Mouse (Mus musculus) kidney, embryonic 14.5 days (tissue): Measurements from ENCODE around the gene Apba3. TPM values are rescaled to one million over a fixed set of nuclear protein-coding genes. Genes with fewer than 3 reads are reported as not detected.

Source experiments
- ATAC-seq: fragments of 200-750 bp; cut with Nextera tagmentation; 2 replicates; pipeline ENCODE4 v1.8.0; 2017; ENCODE audit warnings: moderate number of reproducible peaks, mild to moderate bottlenecking, moderate TSS enrichment, moderate library complexity; ENCODE audit not compliant: low FRiP score, low TSS enrichment
- H3K27ac ChIP-seq: fragments of 300-500 bp; sonication (generic); 2 replicates; pipeline ENCODE4 v1.5.1; 2014; ENCODE audit warnings: low read depth, mild to moderate bottlenecking, low read length, moderate library complexity, mixed read lengths
- H3K27me3 ChIP-seq: fragments of 300-500 bp; sonication (generic); 2 replicates; pipeline ENCODE4 v1.6.1; 2014; ENCODE audit warnings: mild to moderate bottlenecking, low read length; ENCODE audit not compliant: control insufficient read depth, insufficient read depth
- H3K36me3 ChIP-seq: fragments of 300-500 bp; sonication (generic); 2 replicates; pipeline ENCODE4 v1.6.1; 2014; ENCODE audit warnings: low read length, mixed read lengths; ENCODE audit not compliant: control insufficient read depth, insufficient read depth
- H3K4me1 ChIP-seq: fragments of 300-500 bp; sonication (generic); 2 replicates; pipeline ENCODE4 v1.6.1; 2014; ENCODE audit warnings: low read length, mixed read lengths; ENCODE audit not compliant: control insufficient read depth, insufficient read depth
- H3K4me2 ChIP-seq: fragments of 300-500 bp; sonication (generic); replicated peaks from 2 replicates; pipeline ENCODE4 v1.6.1; 2014; ENCODE audit warnings: low read depth, mild to moderate bottlenecking, low read length
- H3K4me3 ChIP-seq: fragments of 300-500 bp; sonication (generic); 2 replicates; pipeline ENCODE4 v1.5.1; 2014; ENCODE audit warnings: mild to moderate bottlenecking, low read length
- H3K9ac ChIP-seq: fragments of 300-500 bp; sonication (generic); 2 replicates; pipeline ENCODE4 v1.6.1; 2014; ENCODE audit warnings: low read depth, mild to moderate bottlenecking, low read length, moderate library complexity
- H3K9me3 ChIP-seq: fragments of 300-500 bp; sonication (generic); 2 replicates; pipeline ENCODE4 v1.6.1; 2016; ENCODE audit warnings: low read length; ENCODE audit not compliant: control insufficient read depth
- WGBS: fragments of 180-500 bp; shearing (Covaris S2); extraction: QIAGEN DNeasy Blood & Tissue Kit; methylation state at CpG from one replicate; pipeline ENCODE4 v1.1.7; 2014; 5-methylcytosine and 5-hydroxymethylcytosine counted together
- polyA plus RNA-seq: library from polyadenylated mRNA; unstranded; fragments of >200 nt; fragmentation: Nextera tagmentation; extraction: Ambion mirVana; gene quantifications from 2 replicates; pipeline ENCODE4 v1.2.1, GENCODE M21; 2014

The Apba3 gene
- polyA plus RNA-seq, 1 experiment from 2014 or later = 51.4 TPM

GRCm38 (mm10) chr10:81265540-81265939 is 1.2 kb upstream of the Apba3 start:
- no peak for ATAC-seq
- H3K9me3 ChIP-seq = peaks cover 2% of the 10 kb centered on the region; the same call in 1 of the 2 replicates
- no peak overlapping the region for H3K27ac ChIP-seq
- peaks cover 19% of the 10 kb centered on the region; the same call in 1 of the 2 replicates for H3K4me1 ChIP-seq
- WGBS = 98% methylated on average over 8 of the region's 8 CpGs
- peak overlapping the region; percentile 85; the same call in 1 of the 2 replicates for H3K9ac ChIP-seq
- peaks cover 38% of the 10 kb centered on the region for H3K36me3 ChIP-seq
- H3K27me3 ChIP-seq = no peaks in the 10 kb centered on the region
- peak overlapping the region; percentile 73 for H3K4me3 ChIP-seq
- H3K4me2 ChIP-seq = peak overlapping the region; percentile 75

GRCm38 (mm10) chr10:81268056-81268455 is 1.3 kb downstream of the Apba3 start:
- under 1% methylated on average over 23 of the region's 23 CpGs for WGBS
- H3K4me2 ChIP-seq = peak overlapping the region; percentile 91
- no peaks in the 10 kb centered on the region for H3K27me3 ChIP-seq
- ATAC-seq = peak; percentile 50; the same call in 1 of the 2 replicates
- peak overlapping the region; percentile 89 for H3K9ac ChIP-seq
- peaks cover 50% of the 10 kb centered on the region for H3K36me3 ChIP-seq
- H3K27ac ChIP-seq = no peak overlapping the region
- peaks cover 19% of the 10 kb centered on the region; the same call in 1 of the 2 replicates for H3K4me1 ChIP-seq
- H3K4me3 ChIP-seq = peak overlapping the region; percentile 79
- no peaks in the 10 kb centered on the region for H3K9me3 ChIP-seq

- ATAC-seq = no peak
- H3K4me1 ChIP-seq = peaks cover 19% of the 10 kb centered on the region; the same call in 1 of the 2 replicates
- H3K27ac ChIP-seq = no peak overlapping the region
- peaks cover 51% of the 10 kb centered on the region for H3K36me3 ChIP-seq
- WGBS = 82% methylated on average over 16 of the region's 16 CpGs
- peak overlapping the region; percentile 89 for H3K9ac ChIP-seq
- no peaks in the 10 kb centered on the region for H3K9me3 ChIP-seq
- peak overlapping the region; percentile 91 for H3K4me2 ChIP-seq
- H3K27me3 ChIP-seq = no peaks in the 10 kb centered on the region
- peak overlapping the region; percentile 79 for H3K4me3 ChIP-seq
Observed at GRCm38 (mm10) chr10:81268643-81269412, 2.1 kb downstream of the Apba3 start.

GRCm38 (mm10) chr10:81272356-81272755 is 5.6 kb downstream of the Apba3 start:
- H3K9ac ChIP-seq = no peak overlapping the region
- H3K27ac ChIP-seq = no peak overlapping the region
- ATAC-seq = no peak
- peaks cover 10% of the 10 kb centered on the region; the same call in 1 of the 2 replicates for H3K4me1 ChIP-seq
- WGBS = 94% methylated on average over 21 of the region's 21 CpGs
- H3K36me3 ChIP-seq = peaks cover 33% of the 10 kb centered on the region
- H3K27me3 ChIP-seq = no peaks in the 10 kb centered on the region
- no peak overlapping the region for H3K4me2 ChIP-seq
- no peaks in the 10 kb centered on the region for H3K9me3 ChIP-seq
- H3K4me3 ChIP-seq = no peak overlapping the region

- WGBS = 94% methylated on average over 19 of the region's 19 CpGs
- H3K36me3 ChIP-seq = peaks cover 33% of the 10 kb centered on the region
- H3K4me1 ChIP-seq = peaks cover 5% of the 10 kb centered on the region; the same call in 1 of the 2 replicates
- H3K4me3 ChIP-seq = no peak overlapping the region
- no peaks in the 10 kb centered on the region for H3K9me3 ChIP-seq
- no peak overlapping the region for H3K27ac ChIP-seq
- H3K4me2 ChIP-seq = no peak overlapping the region
- no peaks in the 10 kb centered on the region for H3K27me3 ChIP-seq
- ATAC-seq = no peak
- no peak overlapping the region for H3K9ac ChIP-seq
Observed at GRCm38 (mm10) chr10:81273842-81274241, 7.1 kb downstream of the Apba3 start.

GRCm38 (mm10) chr10:81277676-81278075 is 10.9 kb downstream of the Apba3 start:
- H3K4me3 ChIP-seq = no peak overlapping the region
- peaks cover 10% of the 10 kb centered on the region for H3K36me3 ChIP-seq
- no peak overlapping the region for H3K27ac ChIP-seq
- 83% methylated on average over 22 of the region's 22 CpGs for WGBS
- H3K9ac ChIP-seq = no peak overlapping the region
- H3K4me2 ChIP-seq = no peak overlapping the region
- H3K9me3 ChIP-seq = no peaks in the 10 kb centered on the region
- no peak for ATAC-seq
- no peaks in the 10 kb centered on the region for H3K27me3 ChIP-seq
- H3K4me1 ChIP-seq = no peaks in the 10 kb centered on the region

GRCm38 (mm10) chr10:81279496-81279895 is 12.7 kb downstream of the Apba3 start:
- peaks cover 13% of the 10 kb centered on the region for H3K27me3 ChIP-seq

GRCm38 (mm10) chr10:81284189-81284588 is 17.4 kb downstream of the Apba3 start:
- H3K27me3 ChIP-seq = peaks cover 24% of the 10 kb centered on the region
- H3K4me3 ChIP-seq = peak overlapping the region; percentile 52; the same call in 1 of the 2 replicates
- peaks cover 16% of the 10 kb centered on the region; the same call in 1 of the 2 replicates for H3K4me1 ChIP-seq
- peak overlapping the region; percentile 85; the same call in 1 of the 2 replicates for H3K4me2 ChIP-seq
- no peaks in the 10 kb centered on the region for H3K36me3 ChIP-seq
- ATAC-seq = no peak
- no peaks in the 10 kb centered on the region for H3K9me3 ChIP-seq
- no peak overlapping the region for H3K27ac ChIP-seq
- 50% methylated on average over 6 of the region's 6 CpGs for WGBS
- H3K9ac ChIP-seq = peak overlapping the region; percentile 34; the same call in 1 of the 2 replicates

More at GRCm38 (mm10) chr10:81279496-81279895, 12.7 kb downstream of the Apba3 start:
- H3K4me1 ChIP-seq = peaks cover 3% of the 10 kb centered on the region; the same call in 1 of the 2 replicates
- H3K9ac ChIP-seq = no peak overlapping the region
- no peak overlapping the region for H3K4me2 ChIP-seq
- no peaks in the 10 kb centered on the region for H3K36me3 ChIP-seq
- H3K4me3 ChIP-seq = no peak overlapping the region
- 24% methylated on average over 10 of the region's 10 CpGs for WGBS
- no peaks in the 10 kb centered on the region for H3K9me3 ChIP-seq
- H3K27ac ChIP-seq = no peak overlapping the region
- no peak for ATAC-seq

- H3K9me3 ChIP-seq = no peaks in the 10 kb centered on the region
- H3K4me2 ChIP-seq = peak overlapping the region; percentile 85
- peaks cover 16% of the 10 kb centered on the region; the same call in 1 of the 2 replicates for H3K4me1 ChIP-seq
- ATAC-seq = no peak; the same call in 1 of the 2 replicates
- peak overlapping the region; percentile 42; the same call in 1 of the 2 replicates for H3K27ac ChIP-seq
- H3K9ac ChIP-seq = peak overlapping the region; percentile 34
- peaks cover 24% of the 10 kb centered on the region for H3K27me3 ChIP-seq
- WGBS = 12% methylated on average over 17 of the region's 17 CpGs
- H3K4me3 ChIP-seq = peak overlapping the region; percentile 52
- H3K36me3 ChIP-seq = no peaks in the 10 kb centered on the region
Observed at GRCm38 (mm10) chr10:81284719-81285118, 18.0 kb downstream of the Apba3 start.
